Mouse (Mus musculus) hematopoietic multipotent progenitor cell, adult 10-12 weeks (in vitro differentiated cells): ENCODE measurements around the gene Mto1. TPM values are rescaled to one million over a fixed set of nuclear protein-coding genes. Genes with fewer than 3 reads are reported as not detected.

Source experiments
- polyA plus RNA-seq: library from polyadenylated mRNA; stranded (reverse); fragments of >175 nt; gene quantifications from 2 replicates; pipeline ENCODE4 v1.2.3, GENCODE M21; 2012; ENCODE audit warnings: low replicate concordance

The Mto1 gene
- 8.8 and 19.1 TPM in 2 replicates for polyA plus RNA-seq

DNA sequence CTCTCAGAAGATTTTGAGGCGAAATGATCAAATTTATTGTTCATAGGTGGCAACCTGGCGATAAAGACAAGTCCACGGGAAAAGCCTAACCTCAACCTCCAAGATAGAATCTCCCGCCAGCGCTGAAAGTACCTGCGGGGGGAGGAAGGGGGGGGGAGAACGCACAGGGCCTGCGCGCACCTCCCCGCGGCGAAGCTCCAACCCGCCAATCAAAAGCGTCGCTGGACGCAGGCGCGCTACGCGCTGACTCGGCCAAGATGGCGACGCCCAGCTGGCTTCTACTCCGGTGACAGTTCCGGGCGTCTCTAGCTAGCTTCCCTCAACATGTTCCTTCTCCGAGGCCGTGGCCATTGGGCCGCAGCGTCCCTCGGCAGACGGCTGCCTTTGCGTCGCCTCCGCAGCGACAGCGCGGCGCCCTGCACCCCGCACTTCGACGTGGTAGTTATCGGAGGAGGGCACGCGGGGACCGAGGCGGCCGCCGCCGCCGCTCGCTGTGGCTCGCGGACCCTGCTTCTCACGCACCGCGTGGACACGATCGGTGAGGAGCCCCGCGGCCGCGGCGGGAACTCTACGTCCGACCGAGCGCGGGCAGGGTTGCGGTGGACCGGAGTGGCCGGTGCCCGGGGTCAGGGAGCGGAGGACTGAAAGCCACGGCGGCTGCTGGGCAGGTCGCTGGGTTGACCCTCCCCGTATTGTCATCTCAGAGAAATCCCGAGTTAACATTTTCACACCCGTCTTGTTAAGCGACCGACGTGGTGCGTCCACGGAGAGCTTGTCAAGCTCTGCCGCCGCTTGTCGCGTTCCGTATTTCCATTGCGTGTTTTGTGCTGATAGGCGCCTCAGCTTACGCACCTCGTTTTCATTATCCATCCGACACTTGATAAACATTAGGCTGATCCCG, at the start of gene Mto1, which contains the start of gene Gm17324:
Gene Mto1 (plus strand): TSS at position 236 of the 901 bp plus-strand sequence.
Gene Gm17324 (minus strand): TSS at position 814 of the 901 bp plus-strand sequence.

GRCm38 (mm10) chr9:78442579-78443392, 5.2 kb upstream of the Mto1 start, which contains the start of gene Cgas:
TSS of gene Cgas (minus strand) at chr9:78443237.

GRCm38 (mm10) chr9:78488890-78489420, 40.9 kb downstream of the Mto1 start, which contains the start of gene Eef1a1:
TSS of gene Eef1a1 (minus strand) at chr9:78489151.

Other genes with a start within 250 kb of the Mto1 start
- not detected in 2 replicates for gene Gsta1, start 217.6 kb upstream of the Mto1 start, polyA plus RNA-seq
- not detected in 2 replicates for gene Gm3776, start 191.1 kb upstream of the Mto1 start, polyA plus RNA-seq
- not detected in 2 replicates for gene Gm10639, start 158.3 kb upstream of the Mto1 start, polyA plus RNA-seq
- not detected in 2 replicates for gene Omt2a, start 133.4 kb upstream of the Mto1 start, polyA plus RNA-seq
- gene Omt2b, start 120.6 kb upstream of the Mto1 start, polyA plus RNA-seq = not detected in 2 replicates
- gene Gsta2, start 92.4 kb upstream of the Mto1 start, polyA plus RNA-seq = not detected in 2 replicates
- not detected in 2 replicates for gene Dppa5a, start 80.0 kb upstream of the Mto1 start, polyA plus RNA-seq
- gene Ooep, start 69.5 kb upstream of the Mto1 start, polyA plus RNA-seq = not detected in 2 replicates
- 0.64 and 1.4 TPM in 2 replicates for gene Ddx43, start 52.4 kb upstream of the Mto1 start, polyA plus RNA-seq
- gene Cgas, start 5.0 kb upstream of the Mto1 start, polyA plus RNA-seq = 1.1 and 4.1 TPM in 2 replicates
- gene Gm17324, start 578 bp downstream of the Mto1 start, polyA plus RNA-seq = 0.15 TPM in 1 of 2 replicates, not detected in the other
- gene Eef1a1, start 40.9 kb downstream of the Mto1 start, polyA plus RNA-seq = 594 and 678 TPM in 2 replicates
- 2.5 and 4.9 TPM in 2 replicates for gene Slc17a5, start 139.8 kb downstream of the Mto1 start, polyA plus RNA-seq
- gene Cd109, start 167.3 kb downstream of the Mto1 start, polyA plus RNA-seq = not detected in 2 replicates